Mouse (Mus musculus) lung, adult 18-20 months (tissue): ENCODE data around the gene Ccdc38.

ENCODE experiments used
- DNase-seq, 2 experiments: peaks; one replicate each; pipeline ENCODE4 v3.0.0; 2022; ENCODE audit warnings: mixed read lengths in 2 of 2

Ccdc38 gene

DNA sequence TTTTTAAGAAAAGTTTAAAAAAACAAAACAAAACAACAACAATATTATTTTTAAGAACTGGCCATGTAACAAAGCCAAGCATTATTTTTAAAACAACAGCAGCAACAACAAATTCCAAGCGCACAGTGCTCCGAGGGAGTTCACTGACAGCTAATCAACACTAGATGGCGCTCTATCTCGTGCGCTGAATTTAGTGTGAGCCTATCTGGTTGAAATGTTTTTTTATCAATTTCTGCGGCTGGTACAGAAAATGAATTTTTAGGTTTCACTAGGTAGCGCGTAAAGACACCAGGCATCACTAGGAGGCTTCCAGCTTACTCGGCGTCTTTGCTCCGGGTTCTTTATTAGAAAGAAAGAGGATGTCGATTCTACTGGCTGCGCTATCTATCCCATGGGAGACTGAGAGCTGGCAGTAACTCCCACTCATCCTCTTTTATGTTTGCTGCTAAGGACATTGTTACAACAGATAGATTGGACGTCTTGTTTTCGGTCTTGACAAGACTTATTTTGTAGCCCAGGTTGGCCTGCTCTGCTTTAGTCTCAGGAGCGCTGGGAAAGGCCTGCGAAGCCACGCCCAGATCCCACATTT lies 71.1 kb downstream of the Ccdc38 start:
- DNase-seq: peak in 1 of 2 experiments; percentile 42

DNA sequence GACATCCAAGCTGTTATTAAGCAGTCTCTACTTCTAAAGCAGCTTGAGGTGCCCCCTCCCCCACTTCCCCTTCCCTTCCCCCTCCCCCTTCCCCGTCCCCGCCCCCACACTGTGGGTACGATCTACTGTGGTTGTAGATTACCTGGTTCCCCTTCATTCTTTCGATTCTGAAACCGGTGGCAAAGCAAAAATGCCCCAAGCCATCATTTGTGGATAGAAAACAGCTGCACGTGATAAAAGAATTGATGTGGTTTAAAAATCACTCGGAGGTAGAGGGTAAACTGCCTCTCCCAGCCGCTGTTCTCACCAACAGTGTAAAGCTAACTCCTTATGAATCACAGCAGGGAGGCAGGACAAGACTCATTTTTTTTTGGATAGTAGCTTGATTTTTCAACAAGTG lies 74.4 kb downstream of the Ccdc38 start:
- DNase-seq: no peak

DNA sequence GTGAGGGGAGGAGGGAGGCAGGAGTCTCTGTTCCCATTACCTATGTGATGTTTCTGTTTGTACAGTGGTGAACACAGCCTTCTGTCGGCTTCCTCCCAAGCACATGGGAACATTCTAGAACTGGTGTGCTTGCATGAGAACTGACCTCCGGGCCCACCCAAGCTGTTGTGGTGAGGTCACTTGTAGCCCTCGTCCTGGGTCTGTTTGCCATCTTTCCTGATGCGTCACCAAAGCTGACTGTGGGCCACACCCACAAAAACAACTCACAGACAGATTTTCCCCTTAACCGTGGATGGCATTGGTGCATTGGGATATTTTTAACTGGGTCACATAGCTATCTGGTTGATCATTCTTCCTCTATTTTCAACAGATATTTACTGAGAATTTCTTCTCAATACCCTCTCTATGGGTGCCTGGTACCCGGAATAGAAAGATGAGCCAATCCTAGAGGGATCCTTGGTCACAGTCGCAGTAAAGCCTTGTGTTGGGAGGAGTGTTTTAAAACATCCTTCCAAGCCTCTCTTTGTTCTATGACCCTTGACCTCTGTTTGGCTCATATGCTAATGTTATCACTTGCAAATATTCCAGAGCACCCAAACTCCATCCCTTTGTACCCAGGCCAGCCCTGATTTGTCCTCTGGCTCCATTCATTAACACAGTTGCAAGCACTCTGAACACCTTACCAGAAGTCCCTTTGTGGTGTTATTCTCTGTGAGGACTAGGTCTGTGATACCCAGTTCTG lies 80.2 kb downstream of the Ccdc38 start:
- peak; percentile 13 to 20 for DNase-seq

GRCm38 (mm10) chr10:93623725-93624124 lies 83.3 kb downstream of the Ccdc38 start:
- no peak for DNase-seq

GRCm38 (mm10) chr10:93624151-93624550 lies 83.7 kb downstream of the Ccdc38 start:
- no peak for DNase-seq

GRCm38 (mm10) chr10:93630310-93630709 lies 89.9 kb downstream of the Ccdc38 start:
- DNase-seq: no peak

GRCm38 (mm10) chr10:93632086-93632485 lies 91.7 kb downstream of the Ccdc38 start:
- DNase-seq: no peak

DNA sequence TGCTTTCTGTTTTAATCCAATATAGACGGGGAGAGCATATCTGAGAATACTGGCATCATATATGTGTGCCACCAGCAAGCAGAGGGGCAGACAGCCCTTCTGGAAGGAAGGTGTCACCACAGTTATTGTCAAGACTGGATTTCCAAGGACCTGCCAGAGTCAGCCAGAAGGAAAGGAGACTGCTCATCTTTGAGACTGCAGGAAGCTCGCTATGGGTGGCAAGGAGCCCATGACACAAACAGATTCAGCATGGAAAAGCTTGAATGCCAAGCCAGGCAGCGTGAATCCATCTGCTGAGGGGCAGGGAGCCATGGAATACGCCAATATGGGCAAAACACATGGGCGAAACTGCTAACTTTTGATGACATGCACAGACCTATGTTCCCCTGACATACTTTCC lies 93.1 kb downstream of the Ccdc38 start:
- DNase-seq: no peak
